Mouse (Mus musculus) monocyte, adult 5-6 weeks (primary cell): ENCODE data around the gene Kcnj6. TPM values are rescaled to one million over a fixed set of nuclear protein-coding genes. Genes with fewer than 3 reads are reported as not detected.

ENCODE experiments used
- ATAC-seq: fragments of 153-309, 156-312 bp; replicated peaks from 2 replicates; pipeline ENCODE4 v1.8.0; 2017; ENCODE audit warnings: mild to moderate bottlenecking; ENCODE audit not compliant: low TSS enrichment, insufficient number of reproducible peaks, severe bottlenecking, poor library complexity, low FRiP score
- total RNA-seq: library from RNA; stranded (forward); fragments of 200-1000, 200-491, 200-594 nt; gene quantifications from 3 replicates; pipeline ENCODE4 v1.2.3, GENCODE M21; 2017

Gene Kcnj6
- total RNA-seq, 1 experiment from 2014 or later = not detected

DNA sequence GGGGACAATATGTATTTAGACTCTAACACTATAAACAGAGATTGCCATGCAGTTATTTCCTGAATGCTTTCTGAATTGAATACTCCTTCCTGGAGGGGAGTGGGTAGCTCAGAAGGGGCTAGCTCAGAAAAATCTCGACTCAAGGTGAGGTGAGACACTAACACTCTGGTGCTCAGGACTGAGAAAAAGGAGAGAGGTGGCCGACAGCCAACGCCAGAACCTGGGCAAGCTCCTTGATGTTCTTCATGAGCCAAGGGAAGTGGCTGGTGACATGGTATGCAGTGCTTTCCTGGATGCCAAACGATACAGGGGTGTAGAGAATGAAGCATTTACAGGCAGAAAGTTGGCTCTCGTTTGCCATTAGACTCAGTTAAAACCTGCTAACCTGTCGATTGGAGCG lies 48.3 kb downstream of the Kcnj6 start:
- ATAC-seq = no peak

- no peak for ATAC-seq
These were observed 50.7 kb downstream of the Kcnj6 start for GRCm38 (mm10) chr16:94946848-94947247.

GRCm38 (mm10) chr16:94932702-94933101 lies 64.8 kb downstream of the Kcnj6 start:
- no peak for ATAC-seq

- ATAC-seq = no peak
These were observed 65.9 kb downstream of the Kcnj6 start for GRCm38 (mm10) chr16:94931343-94932301.

GRCm38 (mm10) chr16:94925364-94925763 lies 72.1 kb downstream of the Kcnj6 start:
- ATAC-seq = no peak

DNA sequence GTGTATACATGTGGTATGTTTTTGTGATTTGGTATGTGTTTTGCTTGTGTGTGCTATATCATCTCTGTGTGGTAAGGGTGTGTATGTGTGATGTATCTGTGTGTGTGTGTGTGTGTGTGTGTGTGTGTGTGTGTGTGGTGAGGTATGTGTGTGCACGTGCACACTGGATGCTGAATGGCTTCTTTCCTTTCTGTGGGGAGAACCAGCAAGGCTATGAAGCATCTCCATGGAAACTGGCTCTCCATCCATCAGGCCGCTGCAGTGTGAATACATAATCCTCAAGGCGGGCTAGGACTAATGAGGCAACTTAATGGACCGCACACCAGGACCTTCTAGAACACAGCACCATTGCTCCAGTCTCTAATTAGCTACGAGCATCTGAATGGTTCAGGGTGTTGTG lies 78.3 kb downstream of the Kcnj6 start:
- ATAC-seq = no peak

- ATAC-seq = no peak
These were observed 91.5 kb downstream of the Kcnj6 start for GRCm38 (mm10) chr16:94906026-94906425.

DNA sequence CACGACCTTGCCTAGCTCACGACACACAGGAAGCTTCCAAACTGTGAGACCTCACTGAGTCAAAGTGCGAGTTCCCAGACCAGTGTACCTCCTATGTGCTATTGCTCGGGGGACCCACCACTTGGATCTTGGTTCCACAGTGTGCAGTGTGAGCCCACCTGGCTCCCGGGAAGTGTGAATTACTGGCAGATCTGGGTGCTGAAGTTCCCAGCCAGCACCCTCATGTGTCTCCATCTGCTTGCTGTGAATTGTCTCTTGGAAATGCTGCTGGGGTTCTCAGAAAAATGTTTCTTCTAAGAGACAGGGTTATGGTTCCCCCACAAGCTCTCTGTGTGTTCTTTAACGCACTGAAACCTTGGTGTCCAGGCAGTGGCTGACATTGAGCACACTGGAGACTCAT lies 98.7 kb downstream of the Kcnj6 start:
- no peak for ATAC-seq

- no peak for ATAC-seq
These were observed 105.3 kb downstream of the Kcnj6 start for GRCm38 (mm10) chr16:94892162-94892650.

GRCm38 (mm10) chr16:94890581-94890980 lies 106.9 kb downstream of the Kcnj6 start:
- no peak for ATAC-seq

DNA sequence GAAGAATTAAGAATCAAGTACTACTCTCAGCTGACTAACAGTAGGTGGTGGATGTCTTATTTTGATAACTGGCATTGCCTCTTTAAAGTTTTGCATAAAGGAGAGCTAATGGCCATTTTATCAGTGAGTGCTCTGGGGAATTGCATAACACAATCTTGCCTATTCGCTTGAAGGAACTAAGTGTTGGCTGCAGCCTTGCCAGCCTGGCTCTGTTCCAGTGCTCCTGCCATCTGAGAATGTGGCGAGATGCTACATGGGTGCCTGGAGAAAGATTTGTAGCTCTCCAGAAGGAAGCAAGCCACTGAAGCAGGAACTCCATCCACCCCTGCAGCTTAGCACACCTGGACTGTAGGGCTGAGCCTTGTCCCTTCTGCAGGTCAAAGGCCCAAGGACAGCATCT lies 107.4 kb downstream of the Kcnj6 start:
- ATAC-seq = no peak

GRCm38 (mm10) chr16:94888554-94888953 lies 108.9 kb downstream of the Kcnj6 start:
- ATAC-seq = no peak

DNA sequence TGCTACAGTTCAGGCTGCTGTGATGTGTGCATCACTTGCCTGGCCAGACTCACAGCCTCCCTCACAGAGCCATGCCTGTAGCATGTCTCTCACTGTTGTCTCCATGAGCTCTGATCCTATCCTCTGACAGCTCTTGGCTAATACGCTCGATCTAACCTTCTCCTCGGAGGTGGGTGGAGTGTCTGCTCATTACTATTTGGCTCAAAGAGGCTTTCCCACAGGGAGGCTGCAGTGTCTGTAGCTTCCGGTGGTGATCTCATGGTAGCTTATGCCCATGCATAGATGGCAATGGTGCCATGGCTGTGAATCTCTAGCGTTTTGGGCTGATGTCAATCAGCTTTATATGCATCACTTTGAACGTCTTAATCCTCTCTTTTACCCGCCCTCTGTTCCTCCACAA lies 111.1 kb downstream of the Kcnj6 start:
- no peak for ATAC-seq

DNA sequence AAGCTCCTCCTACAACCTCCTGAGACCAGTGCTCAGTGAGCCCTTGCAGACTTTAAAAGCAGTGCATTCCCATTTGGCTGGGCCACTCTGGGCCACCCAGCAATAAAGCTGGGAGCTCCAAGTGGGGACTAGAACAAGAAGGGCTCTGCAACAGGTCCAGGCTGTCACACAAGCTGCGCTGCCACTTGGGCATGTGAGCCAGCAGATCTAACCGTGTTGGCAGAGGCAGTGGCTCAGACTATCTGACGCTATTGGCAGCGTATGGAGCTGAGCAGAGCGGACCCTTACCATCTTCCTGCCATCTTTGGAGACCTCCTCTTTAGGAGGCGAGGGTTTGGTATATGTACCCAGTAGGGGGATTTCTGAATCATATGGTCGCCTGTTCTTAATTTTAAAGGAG lies 112.4 kb downstream of the Kcnj6 start:
- no peak for ATAC-seq

DNA sequence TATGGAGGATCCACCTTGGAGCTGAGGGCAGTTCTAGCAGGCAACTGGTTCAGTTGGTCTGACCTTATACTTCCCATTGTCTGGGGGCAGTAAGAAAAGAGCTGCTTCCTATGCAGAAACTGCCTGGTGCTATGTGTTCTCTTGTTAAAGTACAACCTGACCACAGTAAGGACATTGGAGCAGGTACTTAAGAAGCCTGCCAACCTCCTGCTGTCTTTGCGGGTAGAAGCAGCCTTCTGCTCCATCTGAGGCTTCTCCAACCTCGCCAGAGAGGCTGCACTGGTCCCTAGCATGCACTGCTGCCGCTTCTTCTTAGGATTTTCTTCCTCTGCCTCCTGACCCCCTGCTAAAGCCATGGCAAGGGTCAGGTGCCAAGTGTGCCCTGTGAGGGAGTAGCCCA lies 113.6 kb downstream of the Kcnj6 start:
- ATAC-seq = no peak

DNA sequence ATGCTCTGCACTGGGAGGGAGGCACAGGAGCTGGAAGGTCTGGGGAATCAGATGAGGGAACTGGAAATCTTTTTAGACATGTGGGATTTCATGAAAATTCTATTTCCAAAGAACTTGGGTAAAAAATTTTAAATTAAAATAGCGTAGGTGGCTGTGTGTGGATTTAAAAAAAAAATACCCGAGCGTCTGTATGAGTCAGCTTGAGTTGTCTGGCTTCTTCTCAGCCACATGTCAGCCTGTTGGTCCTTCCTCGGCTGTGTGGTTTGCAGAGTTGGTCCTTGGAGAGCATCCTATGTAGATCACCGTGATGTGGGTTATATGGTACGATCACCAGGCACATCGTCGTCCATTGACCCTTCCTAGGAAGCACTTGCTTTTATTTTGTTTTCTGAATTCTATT lies 114.3 kb downstream of the Kcnj6 start:
- no peak for ATAC-seq

- no peak for ATAC-seq
These were observed 115.4 kb downstream of the Kcnj6 start for GRCm38 (mm10) chr16:94882111-94882510.

GRCm38 (mm10) chr16:94872614-94873272 lies 124.8 kb downstream of the Kcnj6 start:
- ATAC-seq = no peak

DNA sequence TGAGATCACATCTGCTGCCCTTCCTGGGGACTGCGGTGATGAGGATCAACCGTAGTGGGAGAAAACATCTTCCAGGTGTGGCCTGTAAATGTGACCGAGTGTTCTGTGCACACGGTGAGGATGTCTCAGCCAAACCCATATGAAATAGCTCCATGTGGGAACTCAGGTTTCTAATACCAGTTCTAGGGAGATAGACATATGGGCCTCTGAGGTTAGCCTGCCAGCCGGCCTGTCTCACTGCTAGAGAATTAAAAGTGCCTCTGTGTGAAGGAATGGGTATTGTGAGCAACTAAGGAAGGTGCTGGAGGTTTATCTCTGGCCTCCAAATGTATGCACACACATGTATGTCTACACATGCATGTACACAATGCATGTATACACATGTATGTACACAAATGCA lies 129.1 kb downstream of the Kcnj6 start:
- no peak for ATAC-seq
